Mouse (Mus musculus): ENCODE measurements at regions not wholly inside any gene's neighbourhood (a gene's known extent, or its start where the extent isn't known, plus 50 kb on each side); places are given as distances from the start of the nearest gene placed in this dataset.

GRCm38 (mm10) chr15:68462851-68463250 is 1962.1 kb upstream of the Lrrc6 start:
- no peak for TF ChIP-seq CTCF (IDR thresholded peaks at IDR 0.05; ENCODE audit: control insufficient read depth, insufficient read depth, low read length)
- TF ChIP-seq POLR2A (IDR thresholded peaks at IDR 0.05; ENCODE audit: borderline replicate concordance, control insufficient read depth, low read depth, low read length) = no peak

All from bone marrow, adult 2 months (tissue).